Mouse (Mus musculus): ENCODE measurements around the gene Ubap2. TPM values are rescaled to one million over a fixed set of nuclear protein-coding genes. Genes with fewer than 3 reads are reported as not detected.

Gene Ubap2
- polyA plus RNA-seq, 1 experiment: 19.0 TPM

DNA sequence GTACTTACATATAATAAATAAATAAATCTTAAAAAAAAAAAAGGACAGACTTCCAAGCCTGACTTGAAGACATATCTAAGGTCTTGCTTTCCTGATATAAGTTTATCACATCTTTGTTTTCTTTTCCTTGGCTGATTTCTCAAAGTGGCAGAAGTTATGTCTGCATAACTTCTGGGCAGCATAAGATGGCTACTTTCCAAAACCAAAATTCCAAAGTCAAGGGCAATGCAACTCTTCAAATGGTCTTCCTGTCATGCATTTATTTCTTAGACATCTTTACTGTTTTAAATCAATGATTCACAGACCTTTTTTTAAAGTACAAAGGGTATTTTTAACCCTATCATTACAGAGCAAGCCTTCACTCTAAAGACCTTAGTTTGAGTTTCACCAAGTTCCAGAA is 14.3 kb downstream of the Ubap2 start:
- no peak for DNase-seq (ENCODE audit: low spot score)

DNA sequence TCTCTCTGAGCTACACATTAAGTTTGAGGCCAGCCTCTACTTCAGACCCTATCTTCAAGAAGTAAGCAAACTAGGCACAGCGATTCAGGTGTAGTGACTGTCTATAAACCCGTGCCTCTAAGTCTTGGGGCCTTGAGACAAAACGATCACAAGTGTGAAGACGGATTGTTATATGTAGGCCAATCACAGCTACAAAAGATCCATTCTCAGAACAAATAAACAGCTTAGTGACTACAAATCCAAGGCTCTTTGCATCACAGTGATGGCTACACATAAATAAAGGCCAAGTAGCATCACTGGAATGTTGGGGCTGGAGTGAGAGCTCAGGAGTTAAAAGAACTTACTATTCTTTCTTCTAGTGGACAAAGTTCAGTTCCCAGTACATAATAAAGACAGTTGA is 15.9 kb downstream of the Ubap2 start:
- no peak for DNase-seq (ENCODE audit: low spot score)

DNA sequence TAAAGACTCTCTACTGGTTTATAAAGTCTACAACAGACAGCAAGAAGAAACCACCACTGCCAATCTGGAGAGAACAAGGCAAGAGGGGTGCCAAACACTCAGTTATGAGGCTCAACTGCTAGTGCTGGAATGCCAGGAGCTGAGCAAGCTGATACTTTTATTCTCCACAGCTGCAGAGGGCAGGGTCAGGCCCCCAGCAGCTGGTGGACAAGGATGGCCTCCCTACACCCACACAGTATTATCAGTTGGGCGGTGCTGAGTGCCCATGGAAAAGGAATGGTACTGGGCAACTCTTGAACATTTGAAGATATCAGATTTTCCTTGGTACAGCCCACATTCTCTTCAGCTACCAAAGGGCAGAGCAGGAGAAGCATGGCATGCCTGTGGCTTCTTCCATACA is 17.2 kb downstream of the Ubap2 start:
- no peak for DNase-seq (ENCODE audit: low spot score)

DNA sequence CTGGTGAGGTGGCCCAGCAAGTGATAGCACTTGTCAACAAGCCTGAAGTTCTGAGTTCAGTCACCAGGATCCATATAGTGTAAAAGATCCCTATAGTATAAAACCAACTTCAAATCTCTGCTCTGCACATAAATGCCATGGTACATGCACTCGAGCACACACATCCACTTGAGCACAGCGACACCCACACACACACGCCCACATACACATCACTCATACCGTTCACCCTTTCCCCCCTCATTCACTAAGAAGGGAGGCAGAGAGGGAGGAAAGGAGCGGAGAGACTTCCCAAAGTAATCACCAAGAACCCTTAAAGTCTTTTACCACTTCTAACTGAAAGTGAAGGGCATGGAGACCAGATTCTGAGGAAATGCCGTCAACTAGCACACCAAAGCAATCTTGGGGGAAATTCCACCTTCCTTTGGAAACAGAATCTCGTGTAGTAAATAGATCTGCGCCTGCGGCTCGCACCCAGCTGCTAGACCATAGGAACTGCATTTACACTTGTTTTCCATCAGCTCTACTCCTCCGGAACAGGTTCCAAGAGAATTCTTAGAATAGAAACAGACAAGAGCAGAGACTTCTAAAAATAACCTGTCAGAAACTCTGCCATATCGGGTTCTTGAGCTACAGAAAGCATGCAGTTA is 19.3 kb downstream of the Ubap2 start:
- no peak for DNase-seq (ENCODE audit: low spot score)

DNA sequence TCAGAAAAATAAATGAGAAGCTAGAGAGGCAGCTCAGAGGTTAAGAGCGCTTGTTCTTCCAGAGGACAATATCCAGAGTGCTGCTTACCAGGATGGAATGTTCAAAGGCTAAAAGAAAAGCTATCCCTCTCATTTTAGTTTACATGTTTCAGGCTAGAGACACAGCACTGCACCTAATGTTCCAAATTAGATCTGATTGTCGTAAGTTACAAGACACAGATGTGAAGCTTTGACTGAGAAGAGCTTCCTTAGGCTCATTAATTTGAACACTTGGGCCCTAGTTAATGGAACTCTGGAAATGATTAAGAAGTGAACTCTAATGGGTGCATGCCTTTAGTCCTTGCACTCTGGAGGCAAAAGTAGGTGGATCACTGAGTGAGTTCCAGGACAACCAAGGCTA is 21.2 kb downstream of the Ubap2 start:
- no peak for DNase-seq (ENCODE audit: low spot score)

DNA sequence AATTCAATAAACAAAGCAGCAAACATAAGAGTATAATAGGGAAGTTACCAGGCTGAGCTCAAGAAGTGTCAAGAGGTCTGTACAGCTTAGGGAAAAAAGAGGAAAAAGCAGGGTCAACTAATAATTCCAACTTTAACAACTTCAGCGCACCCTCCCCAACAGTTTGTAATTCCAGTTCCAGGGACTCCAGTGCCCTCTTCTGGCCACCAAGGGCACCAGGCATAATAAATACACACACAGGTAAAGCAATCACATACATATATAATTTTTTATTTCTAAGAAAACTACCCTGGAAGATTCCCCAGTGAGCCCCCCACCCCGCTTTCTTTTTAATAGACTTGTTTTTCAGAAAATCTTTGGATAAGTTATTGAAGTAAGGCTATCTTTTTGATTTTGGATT is 29.5 kb downstream of the Ubap2 start:
- no peak for DNase-seq (ENCODE audit: low spot score)

DNA sequence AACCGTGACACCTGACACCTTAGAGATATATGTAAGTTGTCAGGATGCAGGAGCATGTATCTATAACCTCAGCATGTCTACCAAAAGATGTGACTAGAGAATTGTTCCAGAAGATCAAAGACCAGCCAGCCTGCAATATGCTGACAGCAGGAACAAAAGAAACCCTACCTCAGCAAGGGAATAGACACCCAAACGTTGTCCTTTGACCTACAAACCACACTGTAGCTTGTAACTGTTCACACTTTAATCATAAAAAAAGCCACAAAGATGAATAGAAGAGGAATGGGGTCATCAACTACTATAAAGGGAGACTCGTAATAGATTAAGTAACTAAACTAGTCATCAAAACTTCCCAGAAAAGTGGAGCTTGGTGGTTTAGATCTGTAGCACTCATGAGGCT is 34.0 kb downstream of the Ubap2 start:
- no peak for DNase-seq (ENCODE audit: low spot score)

DNA sequence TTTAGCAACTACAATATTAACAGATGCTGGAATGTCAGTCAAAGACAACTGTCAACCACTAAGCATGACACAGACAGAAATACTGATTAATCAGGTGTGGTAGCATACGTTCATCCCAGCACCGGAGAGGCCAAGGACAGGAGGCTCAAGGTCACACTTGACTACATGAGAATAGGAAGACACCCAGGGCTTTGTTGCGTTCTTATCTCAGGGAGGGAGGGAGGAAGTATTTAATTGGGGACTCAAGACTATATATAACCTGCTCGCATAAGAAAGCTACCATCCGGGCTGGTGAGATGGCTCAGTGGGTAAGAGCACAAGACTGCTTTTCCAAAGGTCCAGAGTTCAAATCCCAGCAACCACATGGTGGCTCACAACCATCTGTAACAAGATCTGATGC is 39.3 kb downstream of the Ubap2 start:
- DNase-seq (ENCODE audit: low spot score): no peak

DNA sequence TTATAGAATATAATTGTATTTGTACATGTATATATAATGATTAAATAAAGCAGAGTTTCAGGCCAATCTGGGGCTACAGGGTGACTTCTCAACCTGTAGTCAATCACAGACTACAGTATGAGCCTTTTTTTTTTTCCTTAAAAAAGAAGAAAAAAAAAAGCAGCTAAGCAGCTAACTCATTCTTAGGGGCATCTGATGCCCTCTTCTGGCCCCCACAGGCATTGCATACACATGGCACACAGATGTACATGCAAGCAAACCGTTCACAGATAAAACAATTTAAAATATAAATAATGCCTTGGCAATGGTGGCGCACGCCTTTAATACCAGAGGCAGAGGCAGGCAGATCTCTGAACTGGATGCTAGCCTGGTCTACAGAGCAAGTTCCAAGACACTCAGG is 48.6 kb downstream of the Ubap2 start:
- no peak for DNase-seq (ENCODE audit: low spot score)

DNA sequence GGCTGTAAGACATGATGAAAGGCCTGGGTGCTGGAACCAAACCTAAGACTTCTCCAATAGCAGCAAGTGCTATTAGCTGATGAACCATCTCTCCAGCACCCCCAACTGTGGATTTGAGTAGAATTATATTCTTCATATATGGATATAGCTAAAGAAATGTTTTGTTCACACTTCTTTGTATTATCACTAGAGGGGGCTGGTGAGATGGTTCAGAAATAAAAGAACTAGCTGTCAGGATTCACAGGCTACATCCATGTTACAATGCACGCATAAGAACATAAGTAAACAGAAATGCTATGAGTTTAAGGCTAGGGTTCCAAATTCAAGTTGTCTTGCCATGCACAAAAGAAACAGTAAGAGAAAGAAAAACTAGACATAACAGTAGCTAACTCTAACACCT is 49.5 kb downstream of the Ubap2 start:
- no peak for DNase-seq (ENCODE audit: low spot score)

DNA sequence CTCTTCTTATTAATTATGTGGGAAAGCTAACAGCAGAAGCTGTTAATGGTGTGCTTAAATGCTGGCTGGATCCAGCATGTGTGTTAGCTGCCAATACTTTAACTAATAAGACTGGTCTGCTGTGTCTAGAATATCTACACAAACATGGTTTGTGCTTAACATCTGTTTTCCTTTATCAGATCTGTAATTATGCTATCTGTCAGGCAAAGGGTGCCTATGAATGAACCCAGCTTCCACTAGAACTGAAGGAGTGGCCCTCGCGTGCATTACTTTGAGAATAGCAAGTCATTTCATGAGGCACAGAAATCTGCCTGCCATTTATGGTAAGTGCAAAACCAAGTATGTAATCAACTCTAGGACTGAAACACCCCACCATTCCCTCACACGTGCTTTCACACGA is 66.9 kb downstream of the Ubap2 start:
- no peak for DNase-seq (ENCODE audit: low spot score)

DNA sequence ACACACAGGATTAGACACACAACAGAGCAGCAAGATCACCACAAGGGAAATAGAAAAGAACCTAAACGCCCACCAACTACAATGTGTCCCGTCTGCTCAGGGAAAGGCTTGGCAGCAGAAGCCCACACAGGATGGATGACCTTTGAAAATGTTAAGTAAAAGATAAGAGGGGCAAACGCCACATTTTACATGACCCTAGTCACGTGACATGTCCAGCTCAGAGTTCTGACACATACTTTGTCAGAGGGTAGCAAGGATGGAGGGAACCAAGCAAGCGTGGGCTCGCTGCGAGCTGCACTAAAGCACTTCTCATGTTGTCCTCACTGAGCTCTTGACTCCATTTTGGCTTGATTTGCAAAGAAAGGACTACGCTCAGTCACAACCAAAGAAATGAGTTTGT is 69.2 kb downstream of the Ubap2 start:
- DNase-seq (ENCODE audit: low spot score): no peak

DNA sequence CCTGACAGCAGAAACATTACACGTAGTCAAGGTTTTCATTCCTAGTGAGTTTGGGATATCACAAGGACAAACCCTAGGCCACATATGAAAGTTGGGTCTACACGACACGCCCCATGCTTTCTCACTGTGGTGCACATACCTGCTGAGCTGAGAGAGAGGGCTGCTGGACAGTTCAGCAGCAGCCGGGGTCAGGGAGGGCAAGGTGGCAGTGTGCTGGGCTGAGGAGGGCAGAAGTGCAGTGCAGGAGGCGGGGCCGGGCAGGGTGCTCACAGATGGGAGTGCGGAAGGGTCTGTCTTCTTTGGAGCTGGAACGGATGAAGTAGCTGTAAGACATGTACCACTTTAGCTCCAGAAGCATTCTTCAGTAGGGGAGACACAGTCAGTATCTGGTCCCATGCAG is 72.8 kb downstream of the Ubap2 start:
- no peak for DNase-seq (ENCODE audit: low spot score)

DNA sequence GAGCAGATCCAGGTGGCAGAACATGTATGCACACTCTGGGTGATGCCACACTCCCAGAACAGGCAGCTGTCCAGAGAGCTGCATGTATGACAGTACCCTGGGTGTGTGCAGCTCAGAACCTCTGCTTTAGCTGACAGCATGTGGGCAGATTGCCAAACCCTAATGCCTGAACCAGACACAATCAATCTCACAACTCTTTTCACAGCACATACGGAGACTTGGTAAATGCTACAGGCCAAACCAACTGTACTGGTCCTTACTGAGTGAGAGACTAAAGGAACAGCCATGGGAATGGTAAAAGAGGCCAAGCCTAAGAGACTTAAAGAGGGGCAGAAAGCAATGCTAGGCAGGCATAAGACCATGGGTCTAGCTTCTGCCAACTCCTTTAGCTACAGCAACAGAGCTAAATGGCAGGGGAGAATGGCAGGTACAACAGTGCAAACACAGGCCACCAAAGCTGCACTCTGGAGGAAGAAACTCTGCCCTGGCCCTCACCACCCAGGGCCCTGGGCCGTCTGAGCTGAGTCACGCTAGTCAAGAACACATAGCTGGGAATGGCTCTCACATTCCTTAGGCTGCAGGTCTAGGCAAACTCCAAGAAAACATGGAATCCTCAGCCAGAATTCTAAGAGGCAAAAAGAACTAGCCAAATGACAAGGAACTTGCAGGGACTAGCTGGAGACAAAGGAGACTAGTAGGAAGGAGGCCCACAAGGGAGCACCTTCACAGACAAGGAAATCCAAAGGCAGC is 77.9 kb downstream of the Ubap2 start:
- no peak for DNase-seq (ENCODE audit: low spot score)

DNA sequence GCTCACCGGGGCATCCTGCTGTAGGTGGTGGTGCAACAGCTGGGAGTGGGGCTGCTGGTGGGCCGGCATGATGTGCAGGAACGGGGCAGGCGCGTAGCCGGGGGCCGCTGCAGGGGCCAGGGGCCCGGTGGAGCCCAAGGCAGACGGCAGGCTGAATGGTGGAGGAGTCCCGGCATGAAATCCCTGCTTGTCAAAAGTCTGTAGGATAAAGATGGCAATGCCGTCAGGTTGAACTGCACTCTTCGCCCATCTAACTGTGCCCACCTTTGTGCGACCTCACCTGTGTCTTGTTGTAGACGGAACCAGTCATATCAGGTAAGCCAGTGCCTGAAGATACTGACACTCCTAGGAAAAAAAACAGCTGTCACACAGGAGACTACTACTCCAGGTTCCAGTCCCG is 79.6 kb downstream of the Ubap2 start:
- no peak for DNase-seq (ENCODE audit: low spot score)

DNA sequence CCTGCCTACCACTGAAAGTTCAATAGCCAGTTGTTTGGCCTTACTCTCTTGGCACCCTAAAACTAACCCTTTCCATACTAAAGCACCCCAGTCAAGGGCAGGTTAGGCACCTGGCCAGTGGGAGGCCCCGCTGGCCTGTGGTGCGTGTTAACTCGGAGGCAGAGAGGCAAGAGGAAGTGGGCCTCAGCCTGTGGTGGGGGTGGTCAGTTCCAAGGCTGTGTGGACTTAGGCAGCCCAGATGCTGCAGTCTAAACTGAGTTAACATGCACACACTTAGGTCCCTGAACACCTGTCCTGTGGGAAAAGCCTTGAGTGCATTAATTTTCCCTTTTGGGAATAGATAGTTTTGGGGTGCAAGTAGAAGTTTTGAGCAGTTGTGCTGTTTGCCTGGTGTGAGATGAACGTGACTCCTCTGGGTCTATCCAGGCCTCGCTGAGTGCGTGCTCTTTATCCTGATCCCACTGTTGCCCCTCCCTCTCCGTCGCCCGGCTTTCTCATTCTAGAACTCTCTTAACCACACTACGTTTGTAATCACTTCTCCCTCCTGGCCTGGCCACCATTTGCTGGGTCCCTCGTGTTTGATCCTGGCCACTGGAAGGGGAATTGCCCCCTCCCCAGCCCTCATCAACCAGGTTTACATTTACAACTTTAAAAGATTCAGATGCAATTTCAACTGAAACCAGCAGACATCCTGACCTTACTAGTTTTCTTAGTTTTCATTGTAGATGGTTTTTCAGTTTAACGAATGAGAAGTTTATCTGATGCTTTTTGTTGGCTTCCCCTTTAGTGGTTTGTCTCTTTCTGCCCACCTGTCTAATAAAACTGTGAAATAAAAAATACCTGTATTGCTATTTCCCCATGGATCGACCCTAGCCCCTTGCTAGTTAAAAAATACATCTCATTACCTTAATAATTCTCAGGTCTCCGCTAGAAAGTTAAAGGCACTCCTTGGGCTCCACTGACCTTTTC is 82.1 kb downstream of the Ubap2 start:
- DNase-seq (ENCODE audit: low spot score): no peak

DNA sequence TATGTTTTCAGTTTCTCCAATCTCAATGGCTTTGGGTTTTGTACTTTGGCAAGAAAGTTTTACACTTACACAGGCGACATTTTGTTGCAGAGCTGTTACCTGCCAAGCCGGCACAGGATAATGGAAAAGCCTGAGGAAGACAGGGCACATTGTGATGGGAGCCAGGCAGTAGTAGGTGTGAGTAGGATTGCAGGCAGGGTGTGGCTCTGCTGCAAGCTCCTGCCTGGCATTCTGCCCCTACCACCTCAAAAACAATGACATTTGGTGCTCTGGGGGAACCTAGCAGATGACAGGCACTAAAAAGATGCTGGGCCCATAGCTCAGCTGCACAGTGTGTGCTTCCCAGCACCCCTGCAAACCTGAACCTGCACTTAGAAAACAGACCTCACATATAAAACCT is 85.1 kb downstream of the Ubap2 start:
- no peak for DNase-seq (ENCODE audit: low spot score)

DNA sequence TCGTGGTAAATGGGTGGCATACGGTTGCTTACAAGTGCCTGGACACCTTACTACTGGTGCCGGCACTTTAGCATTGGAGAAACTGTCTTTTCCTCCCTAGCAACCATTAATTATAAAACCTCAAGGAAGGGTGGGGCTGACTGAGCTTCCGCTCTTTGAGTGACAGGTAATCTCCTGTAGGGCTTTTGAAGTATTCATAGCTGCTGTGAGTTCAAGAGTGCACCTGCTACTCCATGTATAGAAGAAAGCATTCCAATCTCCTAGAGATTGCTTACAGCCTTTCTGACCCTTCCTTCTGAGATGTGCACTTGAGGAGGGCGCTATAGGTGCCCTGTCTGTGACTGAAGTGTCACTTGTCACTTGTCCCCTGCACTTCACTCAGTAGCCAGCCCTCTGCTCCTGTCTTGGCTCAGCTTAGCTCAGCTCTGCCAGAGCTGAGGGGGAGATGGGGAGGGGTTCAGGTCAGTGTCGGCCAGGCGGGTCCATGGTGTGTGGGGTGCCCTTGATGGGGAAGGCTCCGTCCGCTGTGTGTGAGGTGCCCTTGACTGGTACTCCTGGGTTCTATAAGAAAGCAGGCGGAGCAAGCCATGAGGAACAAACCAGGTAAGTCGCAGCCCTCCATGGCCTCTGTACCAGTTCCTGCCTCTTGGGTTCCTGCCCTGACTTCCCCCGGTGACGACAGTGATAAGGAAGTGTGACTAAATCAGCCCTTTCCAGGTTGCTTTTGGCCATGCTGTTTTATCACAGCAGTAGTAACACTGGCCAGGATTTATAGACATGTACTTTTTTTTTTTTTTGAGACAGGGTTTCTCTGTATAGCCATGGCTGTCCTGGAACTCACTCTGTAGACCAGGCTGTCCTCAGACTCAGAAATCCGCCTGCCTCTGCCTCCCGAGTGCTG is 94.9 kb downstream of the Ubap2 start:
- no peak for DNase-seq (ENCODE audit: low spot score)

DNA sequence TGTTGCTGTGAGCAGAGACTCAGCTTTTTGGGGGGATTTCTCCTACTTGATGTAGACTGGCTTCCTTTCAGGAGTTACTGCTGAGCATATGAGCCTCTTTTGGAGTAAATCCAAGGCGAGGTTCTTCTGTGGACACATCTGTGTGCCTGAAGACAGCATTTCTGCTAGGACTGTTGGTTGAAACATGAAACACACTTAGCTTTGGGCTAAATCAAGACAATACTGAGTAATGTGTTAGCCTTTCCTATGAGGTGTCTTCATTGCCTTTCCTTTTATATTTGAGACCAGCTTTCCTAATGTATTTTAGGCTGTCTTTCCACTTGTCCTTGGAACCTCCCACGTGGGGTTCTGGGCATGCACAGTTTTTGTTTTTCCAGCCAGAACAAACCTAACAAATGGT is 100.3 kb downstream of the Ubap2 start:
- DNase-seq (ENCODE audit: low spot score): no peak

DNA sequence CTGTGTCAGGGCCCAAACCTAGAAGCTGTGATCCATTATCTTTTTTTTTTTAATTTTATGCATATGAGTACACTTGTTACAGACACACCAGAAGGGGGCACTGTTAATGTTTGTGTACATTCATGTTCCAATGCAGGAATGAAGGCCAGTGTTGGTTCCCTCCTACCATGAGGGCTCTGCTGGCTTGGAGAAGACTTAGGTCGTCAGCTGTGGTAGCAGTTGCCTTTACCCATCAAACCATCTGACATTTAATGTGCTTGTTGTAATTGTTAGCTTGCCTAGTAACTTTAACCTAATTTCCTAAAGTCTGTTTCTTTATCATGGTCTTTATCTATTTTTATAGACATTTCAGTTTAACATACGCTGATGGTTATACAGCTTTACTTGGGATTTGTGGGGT is 104.0 kb downstream of the Ubap2 start:
- no peak for DNase-seq (ENCODE audit: low spot score)

DNA sequence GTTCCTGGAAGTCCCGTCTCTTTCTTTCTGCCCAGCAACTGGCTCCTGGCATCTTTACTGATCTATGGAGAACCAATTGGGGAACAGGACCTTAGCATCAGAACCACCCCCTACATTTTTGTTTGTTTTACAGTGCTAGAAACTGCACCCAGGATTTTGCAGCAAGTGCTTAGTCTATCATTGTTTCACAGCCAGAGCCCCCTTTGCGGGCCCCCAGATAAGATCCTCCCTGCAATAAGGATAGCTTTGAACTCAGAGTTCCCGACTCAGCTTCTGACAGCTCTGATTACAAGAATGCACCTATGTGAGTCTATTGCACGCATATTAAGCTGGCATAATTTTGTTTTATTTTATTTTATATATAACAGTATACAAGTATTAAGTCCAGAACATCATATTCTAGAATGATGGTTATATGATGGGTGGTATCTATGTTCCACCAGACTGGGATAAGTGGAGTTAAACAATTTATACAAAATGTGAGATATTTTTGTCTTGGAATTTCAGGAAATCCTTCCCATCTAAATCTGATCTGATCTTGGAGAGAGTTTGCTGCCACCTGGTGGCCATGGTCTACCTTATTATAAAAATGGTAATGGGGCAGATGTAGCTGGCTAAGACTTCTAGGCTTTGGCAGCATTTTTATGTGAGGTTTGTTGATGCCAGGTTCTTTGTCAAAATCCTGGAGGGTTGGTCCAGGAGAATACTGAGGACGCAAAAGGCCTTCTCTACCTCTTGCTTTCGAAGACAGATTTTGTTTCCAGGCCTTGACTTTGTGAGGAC is 109.1 kb downstream of the Ubap2 start:
- DNase-seq (ENCODE audit: low spot score): peak; percentile 36
